Mouse (Mus musculus): ENCODE measurements at regions not wholly inside any gene's neighbourhood (a gene's known extent, or its start where the extent isn't known, plus 50 kb on each side); places are given as distances from the start of the nearest gene placed in this dataset.

- TF ChIP-seq CTCF (IDR thresholded peaks at IDR 0.05; ENCODE audit: insufficient read depth, low read depth, low read length) (no peak), POLR2A (IDR thresholded peaks at IDR 0.05; ENCODE audit: insufficient read depth, low read depth, low read length) (no peak)
- H3K4me3 ChIP-seq (ENCODE audit: insufficient read depth, low read depth, low read length) = no peak overlapping the region
- no peak overlapping the region for H3K27ac ChIP-seq (ENCODE audit: insufficient read depth, low read depth, low read length)
- H3K4me1 ChIP-seq (ENCODE audit: control insufficient read depth, insufficient read depth, low read length) = peaks cover 5% of the 10 kb centered on the region
- 12% methylated on average over 6 of the region's 6 CpGs for WGBS
Observed at GRCm38 (mm10) chr3:21356831-21357712, 719.4 kb upstream of the Tbl1xr1 start.

- Histone ChIP-seq H3K27ac (ENCODE audit: insufficient read depth, low read depth, low read length) (peak overlapping the region; percentile 25; the same call in 1 of the 2 replicates), H3K4me1 (ENCODE audit: control insufficient read depth, insufficient read depth, low read length) (peaks cover 5% of the 10 kb centered on the region), H3K4me3 (ENCODE audit: insufficient read depth, low read depth, low read length) (no peak overlapping the region)
- WGBS = 82% methylated on average over 6 of the region's 6 CpGs
- TF ChIP-seq POLR2A (IDR thresholded peaks at IDR 0.05; ENCODE audit: insufficient read depth, low read depth, low read length) = no peak
- no peak for TF ChIP-seq CTCF (IDR thresholded peaks at IDR 0.05; ENCODE audit: insufficient read depth, low read depth, low read length)
Observed at GRCm38 (mm10) chr3:21358068-21358467, 718.4 kb upstream of the Tbl1xr1 start.

DNA sequence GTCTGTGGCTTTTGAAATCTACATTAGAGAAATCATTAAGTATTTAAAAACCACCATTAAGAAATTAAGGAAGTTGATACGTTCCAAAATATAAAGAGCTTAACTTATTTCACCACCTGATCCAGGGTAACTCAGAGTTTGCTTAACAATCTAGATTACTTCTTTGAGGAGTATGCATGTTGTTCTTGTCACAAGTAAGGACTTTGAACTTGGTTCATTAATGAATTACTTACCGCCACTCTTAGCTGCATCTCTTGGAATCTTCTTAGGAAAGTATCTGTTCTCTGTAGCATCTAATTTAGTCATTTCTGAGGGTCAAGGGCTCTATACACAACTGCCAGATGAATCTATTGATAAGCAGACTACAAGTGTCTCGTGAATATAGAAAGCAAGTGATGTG is 715.4 kb upstream of the Tbl1xr1 start:
- TF ChIP-seq POLR2A (IDR thresholded peaks at IDR 0.05; ENCODE audit: insufficient read depth, low read depth, low read length) (no peak), CTCF (IDR thresholded peaks at IDR 0.05; ENCODE audit: insufficient read depth, low read depth, low read length) (no peak)
- Histone ChIP-seq H3K4me1 (ENCODE audit: control insufficient read depth, insufficient read depth, low read length) (peaks cover 5% of the 10 kb centered on the region), H3K27ac (ENCODE audit: insufficient read depth, low read depth, low read length) (no peak overlapping the region), H3K4me3 (ENCODE audit: insufficient read depth, low read depth, low read length) (no peak overlapping the region)
- WGBS = 95% methylated on average over 3 of the region's 3 CpGs

- WGBS = 87% methylated on average over 2 of the region's 2 CpGs
- H3K4me3 ChIP-seq (ENCODE audit: insufficient read depth, low read depth, low read length) = no peak overlapping the region
- TF ChIP-seq POLR2A (IDR thresholded peaks at IDR 0.05; ENCODE audit: insufficient read depth, low read depth, low read length) (no peak), CTCF (IDR thresholded peaks at IDR 0.05; ENCODE audit: insufficient read depth, low read depth, low read length) (no peak)
- H3K4me1 ChIP-seq (ENCODE audit: control insufficient read depth, insufficient read depth, low read length) = no peaks in the 10 kb centered on the region
- no peak overlapping the region for H3K27ac ChIP-seq (ENCODE audit: insufficient read depth, low read depth, low read length)
Observed at GRCm38 (mm10) chr3:21379816-21380215, 696.6 kb upstream of the Tbl1xr1 start.

DNA sequence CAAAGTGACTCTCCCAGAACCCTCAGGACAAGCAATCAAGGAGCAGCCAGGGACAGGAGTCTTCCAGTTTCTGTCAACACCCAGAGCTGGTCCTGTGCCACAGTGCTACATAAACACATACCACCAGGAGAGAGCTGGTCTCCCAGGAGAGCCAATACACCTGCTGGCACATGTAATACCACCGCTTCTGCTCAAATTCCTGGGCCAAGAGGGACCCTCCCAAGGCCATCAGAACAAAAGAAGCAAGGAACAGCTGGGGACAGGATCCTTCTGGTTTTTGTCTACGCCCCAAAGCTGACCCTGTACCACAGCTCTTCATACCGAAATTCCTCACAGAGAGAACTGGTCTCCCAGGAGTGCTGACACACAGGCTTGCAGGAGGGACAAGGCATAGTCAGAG is 695.4 kb upstream of the Tbl1xr1 start:
- no peak overlapping the region for H3K27ac ChIP-seq (ENCODE audit: insufficient read depth, low read depth, low read length)
- H3K4me3 ChIP-seq (ENCODE audit: insufficient read depth, low read depth, low read length) = no peak overlapping the region
- 84% methylated on average over 3 of the region's 3 CpGs for WGBS
- no peak for TF ChIP-seq POLR2A (IDR thresholded peaks at IDR 0.05; ENCODE audit: insufficient read depth, low read depth, low read length)
- TF ChIP-seq CTCF (IDR thresholded peaks at IDR 0.05; ENCODE audit: insufficient read depth, low read depth, low read length) = no peak
- no peaks in the 10 kb centered on the region for H3K4me1 ChIP-seq (ENCODE audit: control insufficient read depth, insufficient read depth, low read length)

- 90% methylated on average over 2 of the region's 2 CpGs for WGBS
- no peak for TF ChIP-seq CTCF (IDR thresholded peaks at IDR 0.05; ENCODE audit: insufficient read depth, low read depth, low read length)
- TF ChIP-seq POLR2A (IDR thresholded peaks at IDR 0.05; ENCODE audit: insufficient read depth, low read depth, low read length) = no peak
- no peak overlapping the region for H3K4me3 ChIP-seq (ENCODE audit: insufficient read depth, low read depth, low read length)
- no peak overlapping the region for H3K27ac ChIP-seq (ENCODE audit: insufficient read depth, low read depth, low read length)
- H3K4me1 ChIP-seq (ENCODE audit: control insufficient read depth, insufficient read depth, low read length) = no peaks in the 10 kb centered on the region
Observed at GRCm38 (mm10) chr3:21403551-21403950, 672.9 kb upstream of the Tbl1xr1 start.

DNA sequence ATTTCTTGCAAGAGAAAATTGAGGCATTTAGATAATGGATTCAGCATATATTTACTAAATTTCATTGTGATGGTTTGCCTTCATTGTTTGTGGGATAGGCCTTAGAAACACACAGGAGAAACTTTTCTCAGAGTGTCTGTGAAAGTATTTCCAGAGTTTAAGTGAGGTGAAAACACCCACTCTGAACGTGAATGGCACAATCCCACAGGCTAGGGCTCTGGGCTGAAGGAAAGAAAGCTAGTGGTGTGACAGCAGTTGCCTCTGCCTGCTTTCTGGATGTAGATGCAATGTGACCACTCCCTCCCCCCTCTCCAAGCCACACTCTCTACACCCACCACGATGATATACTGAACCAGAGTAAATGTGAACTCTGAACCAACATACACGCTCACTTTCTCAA is 672.4 kb upstream of the Tbl1xr1 start:
- no peaks in the 10 kb centered on the region for H3K4me1 ChIP-seq (ENCODE audit: control insufficient read depth, insufficient read depth, low read length)
- WGBS = 66% methylated on average over 3 of the region's 3 CpGs
- no peak for TF ChIP-seq CTCF (IDR thresholded peaks at IDR 0.05; ENCODE audit: insufficient read depth, low read depth, low read length)
- no peak for TF ChIP-seq POLR2A (IDR thresholded peaks at IDR 0.05; ENCODE audit: insufficient read depth, low read depth, low read length)
- H3K4me3 ChIP-seq (ENCODE audit: insufficient read depth, low read depth, low read length) = no peak overlapping the region
- H3K27ac ChIP-seq (ENCODE audit: insufficient read depth, low read depth, low read length) = no peak overlapping the region

- no peak overlapping the region for H3K27ac ChIP-seq (ENCODE audit: insufficient read depth, low read depth, low read length)
- no peaks in the 10 kb centered on the region for H3K4me1 ChIP-seq (ENCODE audit: control insufficient read depth, insufficient read depth, low read length)
- 94% methylated on average over 5 of the region's 5 CpGs for WGBS
- H3K4me3 ChIP-seq (ENCODE audit: insufficient read depth, low read depth, low read length) = no peak overlapping the region
- TF ChIP-seq CTCF (IDR thresholded peaks at IDR 0.05; ENCODE audit: insufficient read depth, low read depth, low read length) = no peak
- no peak for TF ChIP-seq POLR2A (IDR thresholded peaks at IDR 0.05; ENCODE audit: insufficient read depth, low read depth, low read length)
Observed at GRCm38 (mm10) chr3:21407077-21407476, 669.4 kb upstream of the Tbl1xr1 start.

- H3K27ac ChIP-seq (ENCODE audit: insufficient read depth, low read depth, low read length) = no peak overlapping the region
- WGBS = 94% methylated on average over 2 of the region's 2 CpGs
- no peak overlapping the region for H3K4me3 ChIP-seq (ENCODE audit: insufficient read depth, low read depth, low read length)
- H3K4me1 ChIP-seq (ENCODE audit: control insufficient read depth, insufficient read depth, low read length) = no peaks in the 10 kb centered on the region
- TF ChIP-seq POLR2A (IDR thresholded peaks at IDR 0.05; ENCODE audit: insufficient read depth, low read depth, low read length) (no peak), CTCF (IDR thresholded peaks at IDR 0.05; ENCODE audit: insufficient read depth, low read depth, low read length) (no peak)
Observed at GRCm38 (mm10) chr3:21412010-21412409, 664.4 kb upstream of the Tbl1xr1 start.
